Mouse (Mus musculus) limb, embryonic 14.5 days (tissue): ENCODE measurements around the gene Mrpl43. TPM values are rescaled to one million over a fixed set of nuclear protein-coding genes. Genes with fewer than 3 reads are reported as not detected.

Experiments
- ATAC-seq: fragments of 200-750 bp; cut with Nextera tagmentation; 2 replicates; pipeline ENCODE4 v1.8.0; 2017; ENCODE audit warnings: low read depth, moderate number of reproducible peaks, moderate TSS enrichment; ENCODE audit not compliant: low FRiP score
- DNase-seq: peaks from one replicate; pipeline ENCODE4 v3.0.0-alpha.2; 2015; ENCODE audit warnings: low spot score
- H3K27ac ChIP-seq: fragments of 300-500 bp; sonication (generic); replicated peaks from 2 replicates; pipeline ENCODE4 v1.5.1; 2014; ENCODE audit warnings: low read depth, mild to moderate bottlenecking, low read length, moderate library complexity, mixed read lengths
- H3K27me3 ChIP-seq: fragments of 300-500 bp; sonication (generic); 2 replicates; pipeline ENCODE4 v1.6.1; 2014; ENCODE audit warnings: low read length, mixed read lengths; ENCODE audit not compliant: control insufficient read depth, insufficient read depth
- H3K36me3 ChIP-seq: fragments of 300-500 bp; sonication (generic); 2 replicates; pipeline ENCODE4 v1.6.1; 2014; ENCODE audit warnings: mild to moderate bottlenecking, low read length, moderate library complexity, mixed read lengths; ENCODE audit not compliant: control insufficient read depth, insufficient read depth
- H3K4me1 ChIP-seq: fragments of 300-500 bp; sonication (generic); 2 replicates; pipeline ENCODE4 v1.6.1; 2014; ENCODE audit warnings: antibody characterized with exemption, low read length, mixed read lengths; ENCODE audit not compliant: control insufficient read depth, insufficient read depth
- H3K4me2 ChIP-seq: fragments of 300-500 bp; sonication (generic); replicated peaks from 2 replicates; pipeline ENCODE4 v1.6.1; 2014; ENCODE audit warnings: low read depth, mild to moderate bottlenecking, low read length, moderate library complexity; ENCODE audit not compliant: severe bottlenecking
- H3K4me3 ChIP-seq: fragments of 300-500 bp; sonication (generic); replicated peaks from 2 replicates; pipeline ENCODE4 v1.5.1; 2014; ENCODE audit warnings: low read length
- H3K9ac ChIP-seq: fragments of 300-500 bp; sonication (generic); 2 replicates; pipeline ENCODE4 v1.6.1; 2014; ENCODE audit warnings: mild to moderate bottlenecking, low read depth, low read length, moderate library complexity; ENCODE audit not compliant: severe bottlenecking
- H3K9me3 ChIP-seq: fragments of 300-500 bp; sonication (generic); 2 replicates; pipeline ENCODE4 v1.6.1; 2016; ENCODE audit warnings: low read length; ENCODE audit not compliant: control insufficient read depth
- POLR2A ChIP-seq: fragments of 200-500 bp; IDR thresholded peaks from 2 replicates; pipeline ENCODE4 v1.8.0; 2012; ENCODE audit warnings: inconsistent platforms, mild to moderate bottlenecking, moderate library complexity, borderline replicate concordance; ENCODE audit not compliant: insufficient read depth, insufficient read length; ENCODE audit errors: extremely low read depth
- WGBS: fragments of 180-500 bp; shearing (Covaris S2); extraction: QIAGEN DNeasy Blood & Tissue Kit; methylation state at CpG from one replicate; pipeline ENCODE4 v1.1.7; 2014; 5-methylcytosine and 5-hydroxymethylcytosine counted together
- polyA plus RNA-seq, 2 experiments: library from polyadenylated mRNA; depleted of rRNA in 1 of 2; stranded (reverse) in 1 of 2; unstranded in 1 of 2; fragments of >200 nt; fragmentation: Nextera tagmentation in 1 of 2; extraction: Ambion mirVana in 1 of 2; gene quantifications; 2 replicates each; pipeline versions ENCODE4 v1.2.1 to v1.2.3; 2012 to 2014

Gene Mrpl43
- polyA plus RNA-seq, 2 experiments = 55.0 to 67.6 TPM

DNA sequence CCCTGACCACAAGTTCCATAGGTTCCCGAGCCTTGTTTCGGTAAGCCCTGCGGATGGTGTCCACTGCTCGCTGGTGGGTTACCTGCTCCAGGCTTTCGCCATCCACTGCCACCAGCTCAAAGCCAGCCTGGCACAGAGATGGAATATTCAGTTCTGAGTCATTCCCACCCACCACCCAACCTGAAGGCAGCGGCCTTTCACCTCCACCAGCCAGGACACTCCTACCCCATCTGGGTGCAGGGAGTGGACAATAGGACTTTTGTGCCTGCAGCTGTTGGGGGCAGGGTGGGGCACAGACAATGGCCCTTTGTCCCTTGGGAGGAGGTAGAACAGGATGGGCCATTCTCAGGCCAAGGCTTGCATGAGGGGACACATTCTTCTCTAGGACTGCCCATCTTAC is 21.6 kb upstream of the Mrpl43 start:
- H3K4me2 ChIP-seq = no peak overlapping the region
- WGBS = 91% methylated on average over 6 of the region's 6 CpGs
- 0 out of 2 replicates have a peak, but pooled peaks cover 4% of the 10 kb centered on the region for H3K4me1 ChIP-seq
- no peaks in the 10 kb centered on the region for H3K9me3 ChIP-seq
- no peak overlapping the region for H3K9ac ChIP-seq
- ATAC-seq (no peak), DNase-seq (no peak)
- H3K27me3 ChIP-seq = no peaks in the 10 kb centered on the region
- no peak overlapping the region for H3K27ac ChIP-seq
- no peak for TF ChIP-seq POLR2A
- H3K4me3 ChIP-seq = no peak overlapping the region
- peaks cover 59% of the 10 kb centered on the region for H3K36me3 ChIP-seq

DNA sequence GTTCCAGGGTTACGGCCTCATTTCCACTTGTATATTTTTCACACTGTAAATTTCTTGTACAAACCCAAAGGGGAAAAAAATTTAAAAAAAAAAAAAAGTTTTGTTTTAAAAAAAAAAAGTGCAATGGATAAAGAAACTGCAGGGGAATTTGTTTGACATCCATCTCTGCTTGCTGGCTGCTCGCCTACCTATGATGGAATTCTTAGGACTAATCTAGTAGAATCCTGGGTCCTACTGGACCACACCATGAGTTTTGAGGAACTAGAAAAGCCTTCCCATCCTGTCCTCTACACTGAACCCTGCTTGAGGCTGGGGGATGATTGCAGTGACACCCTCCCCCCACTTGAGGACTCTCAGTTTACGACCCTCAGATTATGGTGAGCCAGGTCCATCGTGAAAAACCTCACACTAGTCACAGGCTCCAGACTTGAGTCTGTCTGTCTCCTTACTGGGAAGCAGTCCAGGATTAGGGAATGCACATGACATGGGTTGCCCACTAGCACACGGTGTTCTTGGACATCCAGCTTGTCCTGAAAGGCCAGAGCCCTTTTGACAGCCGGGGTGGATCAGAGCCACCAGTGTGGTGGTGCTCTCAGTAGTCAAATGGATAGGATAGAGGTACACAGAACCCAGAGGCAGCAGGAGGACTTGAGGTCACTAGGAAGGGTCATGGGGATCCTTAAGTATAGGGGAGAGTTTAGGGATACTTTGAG is 20.9 kb upstream of the Mrpl43 start:
- Histone ChIP-seq H3K9me3 (no peaks in the 10 kb centered on the region), H3K4me3 (no peak overlapping the region), H3K4me2 (no peak overlapping the region), H3K27me3 (no peaks in the 10 kb centered on the region), H3K9ac (no peak overlapping the region), H3K36me3 (peaks cover 66% of the 10 kb centered on the region), H3K27ac (no peak overlapping the region), H3K4me1 (0 out of 2 replicates have a peak, but pooled peaks cover 4% of the 10 kb centered on the region)
- DNase-seq = no peak
- no peak for TF ChIP-seq POLR2A
- no peak for ATAC-seq
- 73% methylated on average over 6 of the region's 6 CpGs for whole genome bisulfite sequencing

GRCm38 (mm10) chr19:45025937-45026568 is 19.8 kb upstream of the Mrpl43 start:
- DNase-seq (no peak), ATAC-seq (no peak)
- Histone ChIP-seq H3K4me3 (no peak overlapping the region), H3K4me1 (peaks cover 5% of the 10 kb centered on the region; the same call in 1 of the 2 replicates), H3K27ac (no peak overlapping the region), H3K9me3 (no peaks in the 10 kb centered on the region), H3K27me3 (no peaks in the 10 kb centered on the region), H3K9ac (no peak overlapping the region), H3K4me2 (no peak overlapping the region), H3K36me3 (peaks cover 76% of the 10 kb centered on the region)
- no peak for TF ChIP-seq POLR2A
- 74% methylated on average over 31 of the region's 37 CpGs for WGBS

- Histone ChIP-seq H3K36me3 (peaks cover 80% of the 10 kb centered on the region), H3K4me3 (no peak overlapping the region), H3K9ac (no peak overlapping the region), H3K4me2 (no peak overlapping the region), H3K27me3 (no peaks in the 10 kb centered on the region), H3K27ac (no peak overlapping the region), H3K9me3 (no peaks in the 10 kb centered on the region), H3K4me1 (peaks cover 17% of the 10 kb centered on the region)
- 89% methylated on average over 20 of the region's 20 CpGs for WGBS
- TF ChIP-seq POLR2A = no peak
- DNase-seq = no peak
- ATAC-seq = peak; percentile 16; the same call in 1 of the 2 replicates
Measured at GRCm38 (mm10) chr19:45024775-45025174, 18.5 kb upstream of the Mrpl43 start.

DNA sequence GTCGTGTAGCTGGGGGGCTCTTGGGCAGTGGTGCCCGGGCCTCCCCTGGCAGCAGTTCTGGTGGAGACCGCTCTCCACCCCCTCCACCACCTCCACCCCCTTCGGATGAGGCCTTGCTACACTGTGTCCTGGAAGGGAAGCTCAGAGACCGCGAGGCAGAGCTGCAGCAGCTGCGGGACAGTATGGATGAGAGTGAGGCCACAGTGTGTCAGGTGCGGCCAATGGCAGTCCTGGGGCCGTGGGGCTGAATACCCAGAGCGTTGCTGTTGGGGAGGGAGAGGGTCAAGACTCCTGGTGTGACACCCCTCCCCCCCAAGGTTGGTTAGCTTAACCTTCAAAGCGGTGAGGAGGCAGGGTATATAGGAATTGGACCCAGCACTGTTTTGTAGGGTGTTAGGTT is 17.8 kb upstream of the Mrpl43 start:
- no peak overlapping the region for H3K4me2 ChIP-seq
- H3K4me1 ChIP-seq = peaks cover 21% of the 10 kb centered on the region
- no peak overlapping the region for H3K9ac ChIP-seq
- peaks cover 78% of the 10 kb centered on the region for H3K36me3 ChIP-seq
- H3K4me3 ChIP-seq = no peak overlapping the region
- no peak for TF ChIP-seq POLR2A
- WGBS = 84% methylated on average over 8 of the region's 11 CpGs
- no peak for DNase-seq
- no peak for ATAC-seq
- H3K27me3 ChIP-seq = no peaks in the 10 kb centered on the region
- no peaks in the 10 kb centered on the region for H3K9me3 ChIP-seq
- H3K27ac ChIP-seq = no peak overlapping the region
